Mouse (Mus musculus) liver (tissue): Measurements from ENCODE around the gene Krt14.

Source experiments
- DNase-seq: peaks from one replicate; pipeline ENCODE4 v3.0.0-alpha.2; 2020; ENCODE audit warnings: mixed read lengths

Gene Krt14

GRCm38 (mm10) chr11:100157908-100158477, 49.4 kb downstream of the Krt14 start:
- no peak for DNase-seq

GRCm38 (mm10) chr11:100157331-100157730, 50.0 kb downstream of the Krt14 start:
- no peak for DNase-seq

- DNase-seq: no peak
Observed at GRCm38 (mm10) chr11:100155497-100156255, 51.7 kb downstream of the Krt14 start.
